Mouse (Mus musculus) midbrain, embryonic 16.5 days (tissue): Measurements from ENCODE around the gene Rac1. TPM values are rescaled to one million over a fixed set of nuclear protein-coding genes. Genes with fewer than 3 reads are reported as not detected.

ENCODE experiments used
- ATAC-seq: fragments of 200-750 bp; cut with Nextera tagmentation; 2 replicates; pipeline ENCODE4 v1.8.0; 2017; ENCODE audit warnings: moderate TSS enrichment
- H3K27ac ChIP-seq: fragments of 300-500 bp; sonication (generic); 2 replicates; pipeline ENCODE4 v1.5.1; 2014; ENCODE audit warnings: mild to moderate bottlenecking, low read length, mixed read lengths
- H3K27me3 ChIP-seq: fragments of 300-500 bp; sonication (generic); 2 replicates; pipeline ENCODE4 v1.6.1; 2014; ENCODE audit warnings: low read depth, low read length, mixed read lengths; ENCODE audit not compliant: control insufficient read depth, insufficient read depth
- H3K36me3 ChIP-seq: fragments of 300-500 bp; sonication (generic); 2 replicates; pipeline ENCODE4 v1.6.1; 2014; ENCODE audit warnings: mild to moderate bottlenecking, low read length, moderate library complexity, mixed read lengths; ENCODE audit not compliant: control insufficient read depth, insufficient read depth
- H3K4me1 ChIP-seq: fragments of 300-500 bp; sonication (generic); 2 replicates; pipeline ENCODE4 v1.6.1; 2014; ENCODE audit warnings: mild to moderate bottlenecking, low read length, mixed read lengths; ENCODE audit not compliant: control insufficient read depth, insufficient read depth
- H3K4me2 ChIP-seq: fragments of 300-500 bp; sonication (generic); 2 replicates; pipeline ENCODE4 v1.6.1; 2014; ENCODE audit warnings: mild to moderate bottlenecking, low read length, mixed read lengths
- H3K4me3 ChIP-seq: fragments of 300-500 bp; sonication (generic); 2 replicates; pipeline ENCODE4 v1.5.1; 2014; ENCODE audit warnings: low read depth, mild to moderate bottlenecking, low read length, moderate library complexity, mixed read lengths
- H3K9ac ChIP-seq: fragments of 300-500 bp; sonication (generic); 2 replicates; pipeline ENCODE4 v1.6.1; 2014; ENCODE audit warnings: low read depth, low read length, mixed read lengths
- H3K9me3 ChIP-seq: fragments of 300-500 bp; sonication (generic); replicated peaks from 2 replicates; pipeline ENCODE4 v1.6.1; 2014; ENCODE audit warnings: mild to moderate bottlenecking, low read length, mixed read lengths; ENCODE audit not compliant: control insufficient read depth, poor library complexity, severe bottlenecking
- WGBS: fragments of 180-500 bp; shearing (Covaris S2); extraction: QIAGEN DNeasy Blood & Tissue Kit; methylation state at CpG from one replicate; pipeline ENCODE4 v1.1.7; 2014; 5-methylcytosine and 5-hydroxymethylcytosine counted together
- polyA plus RNA-seq: library from polyadenylated mRNA; unstranded; fragments of >200 nt; fragmentation: Nextera tagmentation; extraction: Ambion mirVana; gene quantifications from 2 replicates; pipeline ENCODE4 v1.2.1, GENCODE M21; 2015

Rac1 gene
- polyA plus RNA-seq, 1 experiment from 2014 or later = 409 TPM

- Histone ChIP-seq H3K9ac (no peak overlapping the region), H3K27ac (no peak overlapping the region), H3K9me3 (no peaks in the 10 kb centered on the region), H3K36me3 (peaks cover 16% of the 10 kb centered on the region), H3K27me3 (no peaks in the 10 kb centered on the region), H3K4me2 (no peak overlapping the region), H3K4me1 (no peaks in the 10 kb centered on the region), H3K4me3 (no peak overlapping the region)
- ATAC-seq = no peak
- 85% methylated on average over 6 of the region's 6 CpGs for WGBS
Observed at GRCm38 (mm10) chr5:143517436-143517835, 10.4 kb downstream of the Rac1 start.

DNA sequence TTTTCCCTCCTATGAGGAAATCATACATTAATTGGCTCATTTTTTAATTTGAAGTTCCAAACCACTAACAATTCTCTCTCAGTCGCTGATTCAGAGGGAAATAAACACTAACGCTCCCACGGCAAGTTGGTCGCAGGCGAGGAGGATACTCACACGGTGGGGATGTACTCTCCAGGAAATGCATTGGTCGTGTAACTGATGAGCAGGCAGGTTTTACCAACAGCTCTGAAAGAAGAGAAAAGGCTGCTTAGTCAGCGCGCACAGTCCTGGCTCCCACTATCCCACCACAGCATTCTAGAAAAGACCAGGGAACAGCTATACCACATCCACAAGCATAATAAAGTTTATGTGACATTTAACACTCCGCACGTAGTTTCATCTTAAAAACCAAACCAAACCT lies 10.8 kb downstream of the Rac1 start:
- no peak for ATAC-seq
- Histone ChIP-seq H3K27ac (no peak overlapping the region), H3K9me3 (no peaks in the 10 kb centered on the region), H3K4me2 (no peak overlapping the region), H3K4me1 (no peaks in the 10 kb centered on the region), H3K4me3 (no peak overlapping the region), H3K27me3 (no peaks in the 10 kb centered on the region), H3K36me3 (peaks cover 19% of the 10 kb centered on the region), H3K9ac (no peak overlapping the region)
- WGBS = 96% methylated on average over 11 of the region's 11 CpGs

GRCm38 (mm10) chr5:143514878-143515277 lies 13.0 kb downstream of the Rac1 start:
- ATAC-seq = no peak
- Histone ChIP-seq H3K4me1 (no peaks in the 10 kb centered on the region), H3K4me3 (no peak overlapping the region), H3K9me3 (no peaks in the 10 kb centered on the region), H3K9ac (no peak overlapping the region), H3K36me3 (peaks cover 25% of the 10 kb centered on the region), H3K27me3 (no peaks in the 10 kb centered on the region), H3K27ac (no peak overlapping the region), H3K4me2 (no peak overlapping the region)
- WGBS = 94% methylated on average over 5 of the region's 5 CpGs

DNA sequence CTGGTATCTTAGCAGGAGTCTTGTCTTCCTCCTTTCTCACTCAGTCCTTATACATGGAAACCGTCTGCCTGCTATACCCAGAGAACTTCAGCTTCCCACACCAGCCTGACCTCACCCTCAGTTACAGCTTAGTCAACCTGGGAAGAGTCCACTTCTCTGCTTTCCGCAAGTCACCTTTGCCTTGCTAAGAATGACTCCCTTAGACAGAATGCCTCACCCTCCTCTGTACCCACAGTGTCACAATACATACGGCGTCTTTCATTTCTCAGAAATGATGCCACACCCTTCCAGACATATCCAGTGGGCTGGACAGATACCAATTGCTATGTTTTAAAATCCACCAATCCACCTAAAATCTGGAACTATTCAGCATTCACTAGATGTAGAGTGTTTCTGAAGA lies 15.5 kb downstream of the Rac1 start:
- no peak overlapping the region for H3K9ac ChIP-seq
- H3K27ac ChIP-seq = no peak overlapping the region
- no peak overlapping the region for H3K4me2 ChIP-seq
- no peak for ATAC-seq
- WGBS = 95% methylated on average over 4 of the region's 4 CpGs
- 0 out of 2 replicates have a peak, but pooled peaks cover 3% of the 10 kb centered on the region for H3K4me1 ChIP-seq
- no peaks in the 10 kb centered on the region for H3K27me3 ChIP-seq
- no peaks in the 10 kb centered on the region for H3K9me3 ChIP-seq
- H3K4me3 ChIP-seq = no peak overlapping the region
- peaks cover 25% of the 10 kb centered on the region for H3K36me3 ChIP-seq

DNA sequence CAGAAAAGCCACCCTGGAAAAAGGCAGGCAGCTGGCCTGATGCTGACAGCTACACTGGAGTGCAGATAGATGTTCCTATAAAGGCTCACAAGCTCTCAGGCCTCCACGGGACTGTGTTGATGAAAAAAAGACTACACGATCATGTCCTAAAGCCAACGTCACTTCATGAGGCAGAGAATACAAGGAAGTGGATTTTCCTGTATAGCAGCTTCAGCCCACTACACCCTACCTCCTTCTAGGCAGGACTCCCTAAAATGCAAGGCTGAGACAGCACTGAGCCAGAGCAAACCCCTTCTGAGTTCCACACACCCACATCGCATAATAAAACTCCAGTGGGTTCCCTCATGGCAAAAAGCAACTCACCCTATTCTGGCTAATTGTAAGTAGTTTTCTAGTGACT lies 16.3 kb downstream of the Rac1 start:
- no peak overlapping the region for H3K4me3 ChIP-seq
- H3K27ac ChIP-seq = no peak overlapping the region
- 90% methylated on average over 4 of the region's 4 CpGs for WGBS
- H3K36me3 ChIP-seq = peaks cover 23% of the 10 kb centered on the region
- no peaks in the 10 kb centered on the region for H3K9me3 ChIP-seq
- H3K9ac ChIP-seq = no peak overlapping the region
- no peak for ATAC-seq
- 0 out of 2 replicates have a peak, but pooled peaks cover 3% of the 10 kb centered on the region for H3K4me1 ChIP-seq
- no peaks in the 10 kb centered on the region for H3K27me3 ChIP-seq
- no peak overlapping the region for H3K4me2 ChIP-seq

- H3K27ac ChIP-seq = no peak overlapping the region
- ATAC-seq = no peak
- H3K4me1 ChIP-seq = 0 out of 2 replicates have a peak, but pooled peaks cover 3% of the 10 kb centered on the region
- H3K9me3 ChIP-seq = no peaks in the 10 kb centered on the region
- no peak overlapping the region for H3K4me2 ChIP-seq
- H3K9ac ChIP-seq = no peak overlapping the region
- H3K27me3 ChIP-seq = no peaks in the 10 kb centered on the region
- H3K36me3 ChIP-seq = peaks cover 19% of the 10 kb centered on the region
- 82% methylated on average over 11 of the region's 11 CpGs for WGBS
- H3K4me3 ChIP-seq = no peak overlapping the region
Observed at GRCm38 (mm10) chr5:143509737-143510136, 18.1 kb downstream of the Rac1 start.

DNA sequence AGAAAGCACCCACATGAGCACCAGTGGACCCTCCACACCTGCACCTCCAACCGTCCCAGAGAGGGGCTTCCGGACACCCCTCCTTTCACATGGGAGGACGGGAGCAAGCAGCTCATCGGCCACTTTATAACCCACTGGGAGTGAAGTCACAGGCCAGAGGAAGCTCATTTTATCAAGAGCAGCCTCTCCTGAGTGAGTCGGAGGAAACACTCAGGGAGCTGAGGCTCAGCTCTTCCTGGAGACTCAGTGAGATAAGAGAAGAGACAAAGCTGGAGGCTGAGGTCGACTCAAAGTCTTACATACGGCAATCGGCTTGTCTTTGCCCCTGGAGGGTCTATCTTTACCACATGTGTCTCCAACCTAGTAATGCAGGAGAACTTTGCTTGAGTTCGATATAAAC lies 18.5 kb downstream of the Rac1 start:
- no peaks in the 10 kb centered on the region for H3K27me3 ChIP-seq
- 0 out of 2 replicates have a peak, but pooled peaks cover 3% of the 10 kb centered on the region for H3K4me1 ChIP-seq
- no peak overlapping the region for H3K4me3 ChIP-seq
- no peak overlapping the region for H3K27ac ChIP-seq
- H3K4me2 ChIP-seq = no peak overlapping the region
- H3K9ac ChIP-seq = no peak overlapping the region
- H3K36me3 ChIP-seq = peaks cover 19% of the 10 kb centered on the region
- H3K9me3 ChIP-seq = no peaks in the 10 kb centered on the region
- no peak for ATAC-seq
- WGBS = 91% methylated on average over 9 of the region's 9 CpGs

- 91% methylated on average over 7 of the region's 7 CpGs for WGBS
- no peak overlapping the region for H3K4me2 ChIP-seq
- ATAC-seq = no peak
- peaks cover 10% of the 10 kb centered on the region; the same call in 1 of the 2 replicates for H3K36me3 ChIP-seq
- H3K27me3 ChIP-seq = no peaks in the 10 kb centered on the region
- H3K27ac ChIP-seq = no peak overlapping the region
- H3K4me1 ChIP-seq = 0 out of 2 replicates have a peak, but pooled peaks cover 3% of the 10 kb centered on the region
- H3K9ac ChIP-seq = no peak overlapping the region
- no peak overlapping the region for H3K4me3 ChIP-seq
- H3K9me3 ChIP-seq = no peaks in the 10 kb centered on the region
Observed at GRCm38 (mm10) chr5:143505545-143505944, 22.3 kb downstream of the Rac1 start.

DNA sequence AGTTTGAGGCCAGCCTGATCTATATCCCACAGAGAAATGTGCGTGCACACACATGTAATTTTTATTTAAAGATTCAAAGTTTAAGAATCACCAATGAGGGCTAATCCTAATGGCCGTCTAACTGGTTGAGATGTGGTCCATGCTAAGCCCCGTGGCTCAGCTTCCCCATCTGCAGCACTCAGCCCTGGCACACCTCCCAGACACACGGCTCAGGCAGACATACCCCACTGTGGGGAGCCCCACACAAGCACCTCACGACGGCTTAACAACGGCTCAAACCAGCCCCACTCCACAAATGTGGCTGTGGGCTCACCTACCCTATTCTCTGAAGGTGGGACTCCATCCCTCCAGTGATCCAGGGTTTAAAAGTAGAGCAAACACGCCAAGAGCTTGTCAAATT lies 22.8 kb downstream of the Rac1 start:
- Histone ChIP-seq H3K27ac (no peak overlapping the region), H3K9me3 (no peaks in the 10 kb centered on the region), H3K4me3 (no peak overlapping the region), H3K4me1 (0 out of 2 replicates have a peak, but pooled peaks cover 3% of the 10 kb centered on the region), H3K4me2 (no peak overlapping the region), H3K9ac (no peak overlapping the region), H3K36me3 (peaks cover 10% of the 10 kb centered on the region; the same call in 1 of the 2 replicates), H3K27me3 (no peaks in the 10 kb centered on the region)
- no peak for ATAC-seq
- WGBS = 84% methylated on average over 8 of the region's 8 CpGs
